ENCODE assay signal across 8 mouse cellular contexts in genomic region chr13:23685121-23685861, GRCm38 (mm10). TPM values are rescaled to one million over a fixed set of nuclear protein-coding genes. Genes with fewer than 3 reads are reported as not detected.
DNase-seq lines count a peak whose midpoint lies in the region; ATAC-seq and TF ChIP-seq lines count a peak whose summit lies in the region.

No protein-coding gene starts in this region.

- peaks cover 4% of the 10 kb centered on the region; the same call in 1 of the 2 replicates for H3K4me1 ChIP-seq in testis, adult 2 months (ENCODE audit: control insufficient read depth, insufficient read depth, low read length)
- H3K4me1 ChIP-seq in heart, postnatal 0 days (ENCODE audit: control insufficient read depth, insufficient read depth) = peaks cover 15% of the 10 kb centered on the region; the same call in 1 of the 2 replicates
- H3K4me1 ChIP-seq in liver, embryonic 11.5 days (replicated peaks; ENCODE audit: control insufficient read depth, insufficient read depth, low read length) = peaks cover 24% of the 10 kb centered on the region
- H3K4me1 ChIP-seq in neural tube, embryonic 14.5 days (ENCODE audit: control insufficient read depth, insufficient read depth, low read length) = peaks cover 14% of the 10 kb centered on the region; the same call in 1 of the 2 replicates

- no peak for DNase-seq in testis, postnatal 10 days (ENCODE audit: low spot score)
- peak; percentile 64 for DNase-seq in embryo, embryonic 11 days
- DNase-seq in heart, postnatal 0 days (ENCODE audit: low spot score) = peak; percentile 59
- DNase-seq in liver, embryonic 11.5 days (ENCODE audit: low spot score) = peak; percentile 61
- DNase-seq in layer of hippocampus, postnatal 25 days (ENCODE audit: extremely low spot score in 1 of 2, low spot score in 1 of 2) = no peak
- DNase-seq in right cerebral cortex, postnatal 25 days = no peak

- peak overlapping the region; percentile 36 for H3K27ac ChIP-seq in testis, adult 2 months (ENCODE audit: control insufficient read depth, insufficient read depth, low read depth, low read length)
- peak overlapping the region; percentile 97 for H3K27ac ChIP-seq in heart, postnatal 0 days (ENCODE audit: low read depth)
- H3K27ac ChIP-seq in liver, embryonic 11.5 days (ENCODE audit: low read depth, low read length) = peak overlapping the region; percentile 100
- peak overlapping the region; percentile 92 for H3K27ac ChIP-seq in neural tube, embryonic 14.5 days (ENCODE audit: low read depth, low read length)

- TF ChIP-seq POLR2A in testis, adult 2 months (IDR thresholded peaks at IDR 0.05; ENCODE audit: control insufficient read depth, low read depth, low read length) = no peak

- H3K4me3 ChIP-seq in testis, adult 2 months (ENCODE audit: control insufficient read depth, low read depth, low read length) = peak overlapping the region; percentile 49; the same call in 1 of the 2 replicates
- peak overlapping the region; percentile 57 for H3K4me3 ChIP-seq in heart, postnatal 0 days (ENCODE audit: low read depth, low read length)
- peak overlapping the region; percentile 27 for H3K4me3 ChIP-seq in liver, embryonic 11.5 days (ENCODE audit: low read depth, low read length)
- H3K4me3 ChIP-seq in neural tube, embryonic 14.5 days (ENCODE audit: low read depth, low read length) = peak overlapping the region; percentile 51

- 9% methylated on average over 15 of the region's 15 CpGs for WGBS in heart, postnatal 0 days
- 10% methylated on average over 15 of the region's 15 CpGs for WGBS in liver, embryonic 11.5 days
- WGBS in neural tube, embryonic 14.5 days = 7% methylated on average over 15 of the region's 15 CpGs

- H3K9ac ChIP-seq in heart, postnatal 0 days (replicated peaks; ENCODE audit: low read depth, low read length) = peak overlapping the region; percentile 54
- H3K9ac ChIP-seq in liver, embryonic 11.5 days (ENCODE audit: low read depth, low read length) = peak overlapping the region; percentile 77
- peak overlapping the region; percentile 44; the same call in 1 of the 2 replicates for H3K9ac ChIP-seq in neural tube, embryonic 14.5 days (replicated peaks; ENCODE audit: low read depth, low read length)

- no peaks in the 10 kb centered on the region for H3K27me3 ChIP-seq in testis, adult 2 months (ENCODE audit: control insufficient read depth, insufficient read depth, low read length)
- H3K27me3 ChIP-seq in heart, postnatal 0 days (ENCODE audit: control insufficient read depth, insufficient read depth, low read length) = no peaks in the 10 kb centered on the region
- H3K27me3 ChIP-seq in liver, embryonic 11.5 days (replicated peaks; ENCODE audit: control insufficient read depth, insufficient read depth, low read length) = no peaks in the 10 kb centered on the region
- no peaks in the 10 kb centered on the region for H3K27me3 ChIP-seq in neural tube, embryonic 14.5 days (ENCODE audit: control insufficient read depth, insufficient read depth, low read length)

- peak overlapping the region; percentile 80 for H3K4me2 ChIP-seq in heart, postnatal 0 days (ENCODE audit: low read depth, low read length)
- H3K4me2 ChIP-seq in liver, embryonic 11.5 days = peak overlapping the region; percentile 82
- H3K4me2 ChIP-seq in neural tube, embryonic 14.5 days (ENCODE audit: low read depth, low read length) = peak overlapping the region; percentile 77

- H3K36me3 ChIP-seq in testis, adult 2 months (ENCODE audit: control insufficient read depth, insufficient read depth, low read length) = no peaks in the 10 kb centered on the region
- no peaks in the 10 kb centered on the region for H3K36me3 ChIP-seq in heart, postnatal 0 days (replicated peaks; ENCODE audit: control insufficient read depth, insufficient read depth, low read length)
- no peaks in the 10 kb centered on the region for H3K36me3 ChIP-seq in liver, embryonic 11.5 days (ENCODE audit: control insufficient read depth, insufficient read depth, low read length)
- no peaks in the 10 kb centered on the region for H3K36me3 ChIP-seq in neural tube, embryonic 14.5 days (ENCODE audit: control insufficient read depth, insufficient read depth, low read length)

- no peak for TF ChIP-seq EP300 in heart, postnatal 0 days (IDR thresholded peaks at IDR 0.05; ENCODE audit: low read depth)

- ATAC-seq in heart, postnatal 0 days (ENCODE audit: insufficient read depth, low read depth) = no peak
- ATAC-seq in liver, embryonic 11.5 days (replicated peaks; ENCODE audit: low FRiP score) = no peak
- no peak for ATAC-seq in neural tube, embryonic 14.5 days (ENCODE audit: low read depth)

- no peak for TF ChIP-seq CTCF in testis, adult 2 months (IDR thresholded peaks at IDR 0.05; ENCODE audit: control insufficient read depth, insufficient read depth, insufficient replicate concordance, low read depth, low read length)
- no peak for TF ChIP-seq CTCF in heart, postnatal 0 days (IDR thresholded peaks at IDR 0.05; ENCODE audit: low read depth)

- H3K9me3 ChIP-seq in heart, postnatal 0 days (replicated peaks; ENCODE audit: control insufficient read depth, low read length) = no peaks in the 10 kb centered on the region
- no peaks in the 10 kb centered on the region for H3K9me3 ChIP-seq in liver, embryonic 11.5 days (ENCODE audit: control insufficient read depth, low read length)
- no peaks in the 10 kb centered on the region for H3K9me3 ChIP-seq in neural tube, embryonic 14.5 days (ENCODE audit: control insufficient read depth, low read length)

RNA-seq across cellular contexts. Expression of gene Hist1h2bc, which starts 1.3 kb away (rescaled TPM):
- polyA plus RNA-seq in testis, adult 2 months (2012; rRNA removed) = 17.8 and 19.0 TPM in 2 replicates
- total RNA-seq in heart, postnatal 0 days (2014; rRNA removed; ENCODE audit: low replicate concordance) = 253 and 309 TPM in 2 replicates
- 94.4 and 115 TPM in 2 replicates for polyA plus RNA-seq in heart, postnatal 0 days (2015; fragmentation: Nextera tagmentation; extraction: Ambion mirVana)
- polyA plus RNA-seq in liver, embryonic 11.5 days (2014; fragmentation: Nextera tagmentation; extraction: Ambion mirVana) = 31.9 and 35.7 TPM in 2 replicates
- polyA plus RNA-seq in neural tube, embryonic 14.5 days (2014; fragmentation: Nextera tagmentation; extraction: Ambion mirVana) = 11.6 and 20.8 TPM in 2 replicates
- 10 to 100 TPM; 50.7 to 51.1 TPM for total RNA-seq in layer of hippocampus, postnatal 25 days (2021)

RNA-seq across cellular contexts. Expression of gene Hist1h2ac, which starts 1.5 kb away (rescaled TPM):
- 0.20 and 0.26 TPM in 2 replicates for polyA plus RNA-seq in testis, adult 2 months (2012; rRNA removed)
- 62.8 and 88.1 TPM in 2 replicates for total RNA-seq in heart, postnatal 0 days (2014; rRNA removed; ENCODE audit: low replicate concordance)
- 0.45 and 0.49 TPM in 2 replicates for polyA plus RNA-seq in heart, postnatal 0 days (2015; fragmentation: Nextera tagmentation; extraction: Ambion mirVana)
- polyA plus RNA-seq in liver, embryonic 11.5 days (2014; fragmentation: Nextera tagmentation; extraction: Ambion mirVana) = 0.79 and 1.5 TPM in 2 replicates
- polyA plus RNA-seq in neural tube, embryonic 14.5 days (2014; fragmentation: Nextera tagmentation; extraction: Ambion mirVana) = 0.17 and 0.41 TPM in 2 replicates
- 1 to 10 TPM; 3.1 to 3.3 TPM for total RNA-seq in layer of hippocampus, postnatal 25 days (2021)

RNA-seq across cellular contexts. Expression of gene Hist1h1t, which starts 10.3 kb away (rescaled TPM):
- polyA plus RNA-seq in testis, adult 2 months (2012; rRNA removed) = 22.2 and 24.8 TPM in 2 replicates
- 0.23 and 2.0 TPM in 2 replicates for total RNA-seq in heart, postnatal 0 days (2014; rRNA removed; ENCODE audit: low replicate concordance)
- polyA plus RNA-seq in heart, postnatal 0 days (2015; fragmentation: Nextera tagmentation; extraction: Ambion mirVana) = not detected in 2 replicates
- polyA plus RNA-seq in liver, embryonic 11.5 days (2014; fragmentation: Nextera tagmentation; extraction: Ambion mirVana) = not detected in 2 replicates
- polyA plus RNA-seq in neural tube, embryonic 14.5 days (2014; fragmentation: Nextera tagmentation; extraction: Ambion mirVana) = not detected in 2 replicates
- total RNA-seq in layer of hippocampus, postnatal 25 days (2021) = not detected

RNA-seq across cellular contexts. Expression of gene Hist1h4c, which starts 13.0 kb away (rescaled TPM):
- polyA plus RNA-seq in testis, adult 2 months (2012; rRNA removed) = 20.1 and 20.6 TPM in 2 replicates
- total RNA-seq in heart, postnatal 0 days (2014; rRNA removed; ENCODE audit: low replicate concordance) = 1,145 and 1,607 TPM in 2 replicates
- 1.5 and 1.7 TPM in 2 replicates for polyA plus RNA-seq in heart, postnatal 0 days (2015; fragmentation: Nextera tagmentation; extraction: Ambion mirVana)
- 5.1 and 5.2 TPM in 2 replicates for polyA plus RNA-seq in liver, embryonic 11.5 days (2014; fragmentation: Nextera tagmentation; extraction: Ambion mirVana)
- 2.1 and 3.5 TPM in 2 replicates for polyA plus RNA-seq in neural tube, embryonic 14.5 days (2014; fragmentation: Nextera tagmentation; extraction: Ambion mirVana)
- total RNA-seq in layer of hippocampus, postnatal 25 days (2021) = 100 to 1,000 TPM in 1 of 2 experiments, 10 to 100 TPM in 1; 92.2 to 102 TPM

RNA-seq across cellular contexts. Expression of gene Hfe, which starts 25.4 kb away (rescaled TPM):
- polyA plus RNA-seq in testis, adult 2 months (2012; rRNA removed) = 5.2 and 6.1 TPM in 2 replicates
- total RNA-seq in heart, postnatal 0 days (2014; rRNA removed; ENCODE audit: low replicate concordance) = 21.4 and 25.9 TPM in 2 replicates
- 18.0 and 22.3 TPM in 2 replicates for polyA plus RNA-seq in heart, postnatal 0 days (2015; fragmentation: Nextera tagmentation; extraction: Ambion mirVana)
- polyA plus RNA-seq in liver, embryonic 11.5 days (2014; fragmentation: Nextera tagmentation; extraction: Ambion mirVana) = 6.1 and 7.2 TPM in 2 replicates
- 2.4 and 4.7 TPM in 2 replicates for polyA plus RNA-seq in neural tube, embryonic 14.5 days (2014; fragmentation: Nextera tagmentation; extraction: Ambion mirVana)
- total RNA-seq in layer of hippocampus, postnatal 25 days (2021) = 1 to 10 TPM; 3.5 to 3.6 TPM

Comparison
In these comparisons a context has a peak if more than half of its experiments do, and no peak if none do; other contexts are left out.
1. H3K27ac ChIP-seq: peak in every context shown above with its lines; median percentile 100 in liver, embryonic 11.5 days; 97 in heart, postnatal 0 days; 92 in neural tube, embryonic 14.5 days; 36 in testis, adult 2 months.
2. DNase-seq: peak in embryo, embryonic 11 days (single experiment), heart, postnatal 0 days (single experiment) and liver, embryonic 11.5 days (single experiment); none in testis, postnatal 10 days (single experiment), layer of hippocampus, postnatal 25 days (0 of 2) and right cerebral cortex, postnatal 25 days (single experiment).
3. RNA of gene Hist1h1t, which starts 10.3 kb away (polyA plus RNA-seq): 22.2 to 24.8 TPM in testis, adult 2 months; not detected in heart, postnatal 0 days, not detected in liver, embryonic 11.5 days and not detected in neural tube, embryonic 14.5 days; every median in the first group is over 10 times any median in the second.
4. Peak in every context shown above with its lines, with median percentiles within 50 percentile points of each other: H3K4me3 ChIP-seq, H3K4me2 ChIP-seq and H3K9ac ChIP-seq.